Mouse (Mus musculus) CH12.LX (cell line): Measurements from ENCODE around the gene Capn8.

Experiments used
- CTCF ChIP-seq, 2 experiments: IDR thresholded peaks in 1 of 2; conservative IDR thresholded peaks in 1 of 2; 2 replicates each; pipeline ENCODE4 v1.5.1; 2011 to 2012; ENCODE audit warnings: low read depth in 2 of 2, low read length in 2 of 2, improper control_type of control experiment in 1 of 2, inconsistent platforms in 1 of 2, mild to moderate bottlenecking in 1 of 2, moderate library complexity in 1 of 2
- EP300 ChIP-seq: IDR thresholded peaks from 2 replicates; pipeline ENCODE4 v1.6.1; 2011; ENCODE audit warnings: low read length, improper control_type of control experiment
- HCFC1 ChIP-seq: IDR thresholded peaks from 2 replicates; pipeline ENCODE4 v1.6.1; 2012; ENCODE audit warnings: low read depth, mild to moderate bottlenecking, inconsistent platforms, low read length, improper control_type of control experiment
- MAX ChIP-seq: IDR thresholded peaks from 2 replicates; pipeline ENCODE4 v1.6.1; 2011; ENCODE audit warnings: low read length, improper control_type of control experiment
- MEF2A ChIP-seq: IDR thresholded peaks from 2 replicates; pipeline ENCODE4 v1.6.1; 2014; ENCODE audit warnings: low read depth, mild to moderate bottlenecking, inconsistent platforms, low read length, improper control_type of control experiment, borderline replicate concordance
- MYC ChIP-seq: IDR thresholded peaks from 2 replicates; pipeline ENCODE4 v1.6.1; 2011; ENCODE audit warnings: low read depth, mild to moderate bottlenecking, improper control_type of control experiment, low read length
- NRF1 ChIP-seq: IDR thresholded peaks from 2 replicates; pipeline ENCODE4 v1.6.1; 2014; ENCODE audit warnings: low read depth, mild to moderate bottlenecking, inconsistent platforms, low read length, improper control_type of control experiment, moderate library complexity
- POLR2A ChIP-seq: IDR thresholded peaks from 2 replicates; pipeline ENCODE4 v1.6.1; 2011; ENCODE audit warnings: low read depth, mild to moderate bottlenecking, improper control_type of control experiment, low read length
- RAD21 ChIP-seq: IDR thresholded peaks from 2 replicates; pipeline ENCODE4 v1.6.1; 2011; ENCODE audit warnings: low read depth, mild to moderate bottlenecking, low read length, improper control_type of control experiment, moderate library complexity
- ZC3H11A ChIP-seq: IDR thresholded peaks from 2 replicates; pipeline ENCODE4 v1.6.1; 2012; ENCODE audit warnings: low read depth, mild to moderate bottlenecking, inconsistent platforms, low read length, improper control_type of control experiment
- ZMIZ1 ChIP-seq: IDR thresholded peaks from 2 replicates; pipeline ENCODE4 v1.6.1; 2012; ENCODE audit warnings: low read depth, mild to moderate bottlenecking, inconsistent platforms, low read length, improper control_type of control experiment

GRCm38 (mm10) chr1:182620470-182620869, 55.7 kb downstream of the Capn8 start:
- TF ChIP-seq POLR2A (no peak), MYC (no peak), CTCF (conservative IDR thresholded peaks at IDR 0.05 in 1 of 2, IDR thresholded peaks at IDR 0.05 in 1 of 2; ENCODE audit: low read depth in 2 of 2, low read length in 2 of 2) (no peak), EP300 (no peak), ZMIZ1 (no peak), MEF2A (no peak), ZC3H11A (no peak), MAX (no peak), NRF1 (no peak), HCFC1 (no peak), RAD21 (no peak)
